Mouse (Mus musculus): ENCODE measurements around the gene Hist1h2bq. TPM values are rescaled to one million over a fixed set of nuclear protein-coding genes. Genes with fewer than 3 reads are reported as not detected.

Hist1h2bq gene
- polyA plus RNA-seq (2014; fragmentation: Illumina TruSeq; extraction: RNeasy Lipid Tissue Mini Kit (QIAGEN cat#74804); ENCODE audit: low read depth, low replicate concordance) = not detected

GRCm38 (mm10) chr13:21810073-21810472 is at the start of gene Hist1h2bq, which contains the start of gene Hist1h2ao:
TSS of gene Hist1h2bq (minus strand) at chr13:21810197.
TSS of gene Hist1h2ao (plus strand) at chr13:21810465.

GRCm38 (mm10) chr13:21833461-21833860 is 23.5 kb upstream of the Hist1h2bq start, which contains the start of the genes Hist1h2ap and Hist1h2br:
TSS of gene Hist1h2ap (minus strand) at chr13:21833507.
TSS of gene Hist1h2br (plus strand) at chr13:21833743.

GRCm38 (mm10) chr13:21831418-21832394 is 21.7 kb upstream of the Hist1h2bq start, which contains the start of gene Hist1h4n:
TSS of gene Hist1h4n (minus strand) at chr13:21832196.

GRCm38 (mm10) chr13:21811539-21811938 is 1.5 kb upstream of the Hist1h2bq start, which contains the start of gene Hist1h4m:
TSS of gene Hist1h4m (plus strand) at chr13:21811746.

GRCm38 (mm10) chr13:21786899-21787629 is 22.9 kb downstream of the Hist1h2bq start, which contains the start of the genes Hist1h2an and Hist1h2bp:
TSS of gene Hist1h2an (minus strand) at chr13:21787218.
TSS of gene Hist1h2bp (plus strand) at chr13:21787461.

GRCm38 (mm10) chr13:21783255-21783617 is 26.8 kb downstream of the Hist1h2bq start, which contains the start of gene Hist1h3i:
TSS of gene Hist1h3i (minus strand) at chr13:21783370.

GRCm38 (mm10) chr13:21779767-21780731 is 29.9 kb downstream of the Hist1h2bq start, which contains the start of gene Hist1h1b:
TSS of gene Hist1h1b (minus strand) at chr13:21780625.

Other genes with a start within 250 kb of the Hist1h2bq start
- gene Olfr1364, start 228.4 kb downstream of the Hist1h2bq start, polyA plus RNA-seq (2014; fragmentation: Illumina TruSeq; extraction: RNeasy Lipid Tissue Mini Kit (QIAGEN cat#74804); ENCODE audit: low read depth, low replicate concordance) = not detected
- not detected for gene Olfr1362, start 196.2 kb downstream of the Hist1h2bq start, polyA plus RNA-seq (2014; fragmentation: Illumina TruSeq; extraction: RNeasy Lipid Tissue Mini Kit (QIAGEN cat#74804); ENCODE audit: low read depth, low replicate concordance)
- gene Olfr11, start 167.7 kb downstream of the Hist1h2bq start, polyA plus RNA-seq (2014; fragmentation: Illumina TruSeq; extraction: RNeasy Lipid Tissue Mini Kit (QIAGEN cat#74804); ENCODE audit: low read depth, low replicate concordance) = not detected
- gene Olfr1361, start 146.8 kb downstream of the Hist1h2bq start, polyA plus RNA-seq (2014; fragmentation: Illumina TruSeq; extraction: RNeasy Lipid Tissue Mini Kit (QIAGEN cat#74804); ENCODE audit: low read depth, low replicate concordance) = not detected
- not detected for gene Olfr1360, start 132.8 kb downstream of the Hist1h2bq start, polyA plus RNA-seq (2014; fragmentation: Illumina TruSeq; extraction: RNeasy Lipid Tissue Mini Kit (QIAGEN cat#74804); ENCODE audit: low read depth, low replicate concordance)
- not detected for gene Olfr1359, start 112.1 kb downstream of the Hist1h2bq start, polyA plus RNA-seq (2014; fragmentation: Illumina TruSeq; extraction: RNeasy Lipid Tissue Mini Kit (QIAGEN cat#74804); ENCODE audit: low read depth, low replicate concordance)
- gene Hist1h2bl, start 94.1 kb downstream of the Hist1h2bq start, polyA plus RNA-seq (2014; fragmentation: Illumina TruSeq; extraction: RNeasy Lipid Tissue Mini Kit (QIAGEN cat#74804); ENCODE audit: low read depth, low replicate concordance) = not detected
- not detected for gene Hist1h2ai, start 93.8 kb downstream of the Hist1h2bq start, polyA plus RNA-seq (2014; fragmentation: Illumina TruSeq; extraction: RNeasy Lipid Tissue Mini Kit (QIAGEN cat#74804); ENCODE audit: low read depth, low replicate concordance)
- gene Hist1h3h, start 92.5 kb downstream of the Hist1h2bq start, polyA plus RNA-seq (2014; fragmentation: Illumina TruSeq; extraction: RNeasy Lipid Tissue Mini Kit (QIAGEN cat#74804); ENCODE audit: low read depth, low replicate concordance) = not detected
- gene Hist1h2bm, start 88.2 kb downstream of the Hist1h2bq start, polyA plus RNA-seq (2014; fragmentation: Illumina TruSeq; extraction: RNeasy Lipid Tissue Mini Kit (QIAGEN cat#74804); ENCODE audit: low read depth, low replicate concordance) = not detected
- gene Hist1h4j, start 75.1 kb downstream of the Hist1h2bq start, polyA plus RNA-seq (2014; fragmentation: Illumina TruSeq; extraction: RNeasy Lipid Tissue Mini Kit (QIAGEN cat#74804); ENCODE audit: low read depth, low replicate concordance) = not detected
- not detected for gene Hist1h4k, start 59.7 kb downstream of the Hist1h2bq start, polyA plus RNA-seq (2014; fragmentation: Illumina TruSeq; extraction: RNeasy Lipid Tissue Mini Kit (QIAGEN cat#74804); ENCODE audit: low read depth, low replicate concordance)
- not detected for gene Hist1h2ak, start 56.4 kb downstream of the Hist1h2bq start, polyA plus RNA-seq (2014; fragmentation: Illumina TruSeq; extraction: RNeasy Lipid Tissue Mini Kit (QIAGEN cat#74804); ENCODE audit: low read depth, low replicate concordance)
- not detected for gene Hist1h2bn, start 56.1 kb downstream of the Hist1h2bq start, polyA plus RNA-seq (2014; fragmentation: Illumina TruSeq; extraction: RNeasy Lipid Tissue Mini Kit (QIAGEN cat#74804); ENCODE audit: low read depth, low replicate concordance)
- gene Hist1h1b, start 29.6 kb downstream of the Hist1h2bq start, polyA plus RNA-seq (2014; fragmentation: Illumina TruSeq; extraction: RNeasy Lipid Tissue Mini Kit (QIAGEN cat#74804); ENCODE audit: low read depth, low replicate concordance) = not detected
- not detected for gene Hist1h3i, start 26.8 kb downstream of the Hist1h2bq start, polyA plus RNA-seq (2014; fragmentation: Illumina TruSeq; extraction: RNeasy Lipid Tissue Mini Kit (QIAGEN cat#74804); ENCODE audit: low read depth, low replicate concordance)
- not detected for gene Hist1h2an, start 23.0 kb downstream of the Hist1h2bq start, polyA plus RNA-seq (2014; fragmentation: Illumina TruSeq; extraction: RNeasy Lipid Tissue Mini Kit (QIAGEN cat#74804); ENCODE audit: low read depth, low replicate concordance)
- 27.9 TPM for gene Hist1h2bp, start 22.7 kb downstream of the Hist1h2bq start, polyA plus RNA-seq (2014; fragmentation: Illumina TruSeq; extraction: RNeasy Lipid Tissue Mini Kit (QIAGEN cat#74804); ENCODE audit: low read depth, low replicate concordance)
- not detected for gene Hist1h2ao, start 268 bp upstream of the Hist1h2bq start, polyA plus RNA-seq (2014; fragmentation: Illumina TruSeq; extraction: RNeasy Lipid Tissue Mini Kit (QIAGEN cat#74804); ENCODE audit: low read depth, low replicate concordance)
- not detected for gene Hist1h4m, start 1.5 kb upstream of the Hist1h2bq start, polyA plus RNA-seq (2014; fragmentation: Illumina TruSeq; extraction: RNeasy Lipid Tissue Mini Kit (QIAGEN cat#74804); ENCODE audit: low read depth, low replicate concordance)
- not detected for gene Hist1h4n, start 22.0 kb upstream of the Hist1h2bq start, polyA plus RNA-seq (2014; fragmentation: Illumina TruSeq; extraction: RNeasy Lipid Tissue Mini Kit (QIAGEN cat#74804); ENCODE audit: low read depth, low replicate concordance)
- gene Hist1h2ap, start 23.3 kb upstream of the Hist1h2bq start, polyA plus RNA-seq (2014; fragmentation: Illumina TruSeq; extraction: RNeasy Lipid Tissue Mini Kit (QIAGEN cat#74804); ENCODE audit: low read depth, low replicate concordance) = not detected
- 0.48 TPM for gene Hist1h2br, start 23.5 kb upstream of the Hist1h2bq start, polyA plus RNA-seq (2014; fragmentation: Illumina TruSeq; extraction: RNeasy Lipid Tissue Mini Kit (QIAGEN cat#74804); ENCODE audit: low read depth, low replicate concordance)
- gene Zfp184, start 134.9 kb upstream of the Hist1h2bq start, polyA plus RNA-seq (2014; fragmentation: Illumina TruSeq; extraction: RNeasy Lipid Tissue Mini Kit (QIAGEN cat#74804); ENCODE audit: low read depth, low replicate concordance) = 25.6 TPM
- gene Pom121l2, start 171.0 kb upstream of the Hist1h2bq start, polyA plus RNA-seq (2014; fragmentation: Illumina TruSeq; extraction: RNeasy Lipid Tissue Mini Kit (QIAGEN cat#74804); ENCODE audit: low read depth, low replicate concordance) = 85.0 TPM
- gene Prss16, start 199.5 kb upstream of the Hist1h2bq start, polyA plus RNA-seq (2014; fragmentation: Illumina TruSeq; extraction: RNeasy Lipid Tissue Mini Kit (QIAGEN cat#74804); ENCODE audit: low read depth, low replicate concordance) = 0.14 TPM
- gene Hist1h2ah, start 225.4 kb upstream of the Hist1h2bq start, polyA plus RNA-seq (2014; fragmentation: Illumina TruSeq; extraction: RNeasy Lipid Tissue Mini Kit (QIAGEN cat#74804); ENCODE audit: low read depth, low replicate concordance) = not detected
- not detected for gene Hist1h2bk, start 225.7 kb upstream of the Hist1h2bq start, polyA plus RNA-seq (2014; fragmentation: Illumina TruSeq; extraction: RNeasy Lipid Tissue Mini Kit (QIAGEN cat#74804); ENCODE audit: low read depth, low replicate concordance)
- gene Hist1h4i, start 231.2 kb upstream of the Hist1h2bq start, polyA plus RNA-seq (2014; fragmentation: Illumina TruSeq; extraction: RNeasy Lipid Tissue Mini Kit (QIAGEN cat#74804); ENCODE audit: low read depth, low replicate concordance) = 0.99 TPM
- gene Hist1h2ag, start 232.7 kb upstream of the Hist1h2bq start, polyA plus RNA-seq (2014; fragmentation: Illumina TruSeq; extraction: RNeasy Lipid Tissue Mini Kit (QIAGEN cat#74804); ENCODE audit: low read depth, low replicate concordance) = not detected
- not detected for gene Hist1h2bj, start 233.0 kb upstream of the Hist1h2bq start, polyA plus RNA-seq (2014; fragmentation: Illumina TruSeq; extraction: RNeasy Lipid Tissue Mini Kit (QIAGEN cat#74804); ENCODE audit: low read depth, low replicate concordance)